In the genomic region with DNA sequence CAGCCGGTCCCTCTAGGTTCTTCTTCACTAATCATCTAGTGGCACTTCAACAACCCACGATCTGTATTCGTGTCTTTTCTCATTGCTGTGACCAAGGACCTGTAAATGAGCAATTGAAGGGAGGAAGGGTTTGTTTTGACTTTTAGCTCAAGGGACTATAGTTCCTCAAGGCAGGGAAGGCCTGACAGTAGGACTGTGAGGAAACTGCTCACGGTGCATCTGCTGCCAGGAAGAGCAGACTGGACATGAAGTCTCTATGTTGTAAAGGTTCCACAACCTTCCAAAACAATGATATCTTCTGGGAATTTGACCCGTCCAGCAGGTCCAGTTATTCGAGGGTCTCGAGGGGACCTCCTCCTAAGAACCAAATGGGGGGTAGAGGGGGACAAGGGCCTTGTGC, we compare ENCODE assay signal across 27 mouse cellular contexts.
DNase-seq lines count a peak whose midpoint lies in the region; ATAC-seq lines count a peak whose summit lies in the region.
"Had no signal": no experiment of that assay in that cellular context is flagged by ENCODE, and none has a peak within 500 bp of the region (broad histone marks: within the 10 kb centered on the region; RNA-seq: fewer than 3 reads in every experiment).

No protein-coding gene starts in this region.

- no peaks in the 10 kb centered on the region for H3K27me3 ChIP-seq in heart, embryonic 11.5 days (ENCODE audit: control insufficient read depth, insufficient read depth, low read length)
- no peaks in the 10 kb centered on the region for H3K27me3 ChIP-seq in midbrain, embryonic 11.5 days (ENCODE audit: control insufficient read depth, insufficient read depth, low read length)
- H3K27me3 ChIP-seq in midbrain, embryonic 14.5 days (ENCODE audit: control insufficient read depth, insufficient read depth, low read length) = no peaks in the 10 kb centered on the region
- no peaks in the 10 kb centered on the region for H3K27me3 ChIP-seq in forebrain, embryonic 12.5 days
- H3K27me3 ChIP-seq: CH12.LX; embryonic facial prominence, embryonic 13.5 days; embryonic facial prominence, embryonic 15.5 days; forebrain, embryonic 13.5 days; forebrain, embryonic 15.5 days had no signal

- H3K4me2 ChIP-seq in heart, embryonic 11.5 days = no peak overlapping the region
- H3K4me2 ChIP-seq in midbrain, embryonic 11.5 days = no peak overlapping the region
- H3K4me2 ChIP-seq in midbrain, embryonic 14.5 days (ENCODE audit: low read length) = no peak overlapping the region
- H3K4me2 ChIP-seq in forebrain, embryonic 12.5 days = no peak overlapping the region
- H3K4me2 ChIP-seq: embryonic facial prominence, embryonic 13.5 days; embryonic facial prominence, embryonic 15.5 days; forebrain, embryonic 13.5 days; forebrain, embryonic 15.5 days had no signal

- no peak overlapping the region for H3K27ac ChIP-seq in heart, embryonic 11.5 days (ENCODE audit: low read depth, low read length)
- H3K27ac ChIP-seq in midbrain, embryonic 11.5 days (ENCODE audit: low read depth, low read length) = no peak overlapping the region
- no peak overlapping the region for H3K27ac ChIP-seq in midbrain, embryonic 14.5 days (replicated peaks; ENCODE audit: low read depth, low read length)
- no peak overlapping the region for H3K27ac ChIP-seq in forebrain, embryonic 12.5 days
- H3K27ac ChIP-seq: embryonic facial prominence, embryonic 13.5 days; embryonic facial prominence, embryonic 15.5 days; forebrain, embryonic 10.5 days; forebrain, embryonic 13.5 days; forebrain, embryonic 15.5 days had no signal

- no peaks in the 10 kb centered on the region for H3K4me1 ChIP-seq in heart, embryonic 11.5 days (ENCODE audit: control insufficient read depth, insufficient read depth, low read length)
- no peaks in the 10 kb centered on the region for H3K4me1 ChIP-seq in midbrain, embryonic 11.5 days (ENCODE audit: control insufficient read depth, insufficient read depth, low read length)
- H3K4me1 ChIP-seq in midbrain, embryonic 14.5 days (ENCODE audit: control insufficient read depth, insufficient read depth, low read length) = no peaks in the 10 kb centered on the region
- H3K4me1 ChIP-seq in forebrain, embryonic 12.5 days = no peaks in the 10 kb centered on the region
- H3K4me1 ChIP-seq: embryonic facial prominence, embryonic 13.5 days; embryonic facial prominence, embryonic 15.5 days; forebrain, embryonic 10.5 days; forebrain, embryonic 13.5 days; forebrain, embryonic 15.5 days had no signal

- H3K4me3 ChIP-seq in heart, embryonic 11.5 days (ENCODE audit: low read depth, low read length) = no peak overlapping the region
- no peak overlapping the region for H3K4me3 ChIP-seq in midbrain, embryonic 11.5 days (ENCODE audit: low read depth, low read length)
- no peak overlapping the region for H3K4me3 ChIP-seq in midbrain, embryonic 14.5 days (replicated peaks; ENCODE audit: low read depth, low read length)
- no peak overlapping the region for H3K4me3 ChIP-seq in forebrain, embryonic 12.5 days (replicated peaks)
- H3K4me3 ChIP-seq: embryonic facial prominence, embryonic 13.5 days; embryonic facial prominence, embryonic 15.5 days; erythroblast, embryonic 14.5 days; forebrain, embryonic 10.5 days; forebrain, embryonic 13.5 days; forebrain, embryonic 15.5 days had no signal

- WGBS in heart, embryonic 11.5 days (ENCODE audit: insufficient replicate concordance) = 77% methylated on average over 7 of the region's 7 CpGs
- WGBS in midbrain, embryonic 11.5 days = 82% methylated on average over 7 of the region's 7 CpGs
- 88% methylated on average over 7 of the region's 7 CpGs for WGBS in midbrain, embryonic 14.5 days
- WGBS in forebrain, embryonic 12.5 days = 86% methylated on average over 7 of the region's 7 CpGs

- no peak overlapping the region for H3K9ac ChIP-seq in heart, embryonic 11.5 days (ENCODE audit: low read depth, low read length)
- H3K9ac ChIP-seq in midbrain, embryonic 11.5 days (ENCODE audit: low read length) = no peak overlapping the region
- no peak overlapping the region for H3K9ac ChIP-seq in midbrain, embryonic 14.5 days (replicated peaks; ENCODE audit: low read length)
- H3K9ac ChIP-seq in forebrain, embryonic 12.5 days = no peak overlapping the region
- H3K9ac ChIP-seq: embryonic facial prominence, embryonic 13.5 days; embryonic facial prominence, embryonic 15.5 days; forebrain, embryonic 13.5 days; forebrain, embryonic 15.5 days; forebrain, postnatal 0 days had no signal

- ATAC-seq in heart, embryonic 11.5 days (replicated peaks; ENCODE audit: insufficient number of reproducible peaks, low FRiP score, low TSS enrichment) = no peak
- ATAC-seq in midbrain, embryonic 11.5 days (ENCODE audit: low FRiP score) = no peak
- no peak for ATAC-seq in midbrain, embryonic 14.5 days (ENCODE audit: low FRiP score, low TSS enrichment)
- no peak for ATAC-seq in forebrain, embryonic 12.5 days (ENCODE audit: low FRiP score)
- ATAC-seq: activated CD4-positive, CD25-positive, alpha-beta regulatory T cell, adult 4 months; CD4-positive, CD25-positive, alpha-beta regulatory T cell, adult 4 months; forebrain, embryonic 13.5 days; forebrain, embryonic 15.5 days; forebrain, postnatal 0 days; Patski had no signal

- no peaks in the 10 kb centered on the region for H3K36me3 ChIP-seq in heart, embryonic 11.5 days (ENCODE audit: control insufficient read depth, insufficient read depth, low read length)
- no peaks in the 10 kb centered on the region for H3K36me3 ChIP-seq in midbrain, embryonic 11.5 days (ENCODE audit: control insufficient read depth, insufficient read depth, low read length)
- no peaks in the 10 kb centered on the region for H3K36me3 ChIP-seq in midbrain, embryonic 14.5 days (ENCODE audit: control insufficient read depth, insufficient read depth, low read length)
- H3K36me3 ChIP-seq in forebrain, embryonic 12.5 days (replicated peaks) = no peaks in the 10 kb centered on the region
- H3K36me3 ChIP-seq: embryonic facial prominence, embryonic 13.5 days; embryonic facial prominence, embryonic 15.5 days; forebrain, embryonic 10.5 days; forebrain, embryonic 15.5 days; G1E had no signal

- DNase-seq in heart, adult 11 months = peak; percentile 57
- peak; percentile 60 for DNase-seq in midbrain, embryonic 11.5 days (ENCODE audit: low spot score, missing footprints)
- DNase-seq in midbrain, embryonic 14.5 days = no peak
- DNase-seq: adrenal gland, adult 8-10 months; adrenal gland, postnatal 25 days; B cell, adult 2 months; cerebellum, adult 11 months; cerebellum, adult 18-20 months; cerebellum, adult 8-10 months; cerebellum, adult 9-11 months; cerebellum, postnatal 14 days; cerebellum, postnatal 36 days; embryo, embryonic 11 days; forebrain, postnatal 0 days had no signal

- no peaks in the 10 kb centered on the region for H3K9me3 ChIP-seq in heart, embryonic 11.5 days (replicated peaks; ENCODE audit: control insufficient read depth, low read length)
- H3K9me3 ChIP-seq in midbrain, embryonic 11.5 days (ENCODE audit: control insufficient read depth, low read length) = no peaks in the 10 kb centered on the region
- no peaks in the 10 kb centered on the region for H3K9me3 ChIP-seq in midbrain, embryonic 14.5 days (ENCODE audit: control insufficient read depth, low read length)
- H3K9me3 ChIP-seq in forebrain, embryonic 12.5 days = no peaks in the 10 kb centered on the region
- H3K9me3 ChIP-seq: embryonic facial prominence, embryonic 13.5 days; embryonic facial prominence, embryonic 15.5 days; forebrain, embryonic 10.5 days; forebrain, embryonic 13.5 days; forebrain, embryonic 15.5 days had no signal
